In genomic region chr5:143630214-143630613, GRCm38 (mm10) we compare ENCODE assay signal across 13 mouse cellular contexts. TPM values are rescaled to one million over a fixed set of nuclear protein-coding genes. Genes with fewer than 3 reads are reported as not detected.
DNase-seq lines count a peak whose midpoint lies in the region; ATAC-seq and TF ChIP-seq lines count a peak whose summit lies in the region.
"Had no signal": no experiment of that assay in that cellular context is flagged by ENCODE, and none has a peak within 500 bp of the region (broad histone marks: within the 10 kb centered on the region; RNA-seq: fewer than 3 reads in every experiment).

No protein-coding gene starts in this region.

- ATAC-seq in liver, embryonic 16.5 days (ENCODE audit: low read depth) = no peak

- no peak for DNase-seq in liver, adult 2 months (ENCODE audit: extremely low read depth, low read depth, low spot score)
- DNase-seq in liver (no peak), R1 (ENCODE audit: low read depth, low spot score) (peak; percentile 51)
- DNase-seq in urinary bladder, adult 18-20 months (ENCODE audit: low spot score in 2 of 2) = no peak
- no peak for DNase-seq in urinary bladder, postnatal 25 days (ENCODE audit: low spot score)
- DNase-seq: adrenal gland, adult 2 months; lung, adult 18-20 months; retina, postnatal 1 day had no signal

- no peaks in the 10 kb centered on the region for H3K36me3 ChIP-seq in liver, adult 2 months (ENCODE audit: control insufficient read depth, insufficient read depth, low read length)
- H3K36me3 ChIP-seq in E14TG2a.4 (ENCODE audit: insufficient read depth, low read length) = no peaks in the 10 kb centered on the region
- no peaks in the 10 kb centered on the region; the same call in 1 of the 2 replicates for H3K36me3 ChIP-seq in liver, embryonic 16.5 days (ENCODE audit: control insufficient read depth, insufficient read depth)
- H3K36me3 ChIP-seq: hindbrain, embryonic 15.5 days; midbrain, embryonic 12.5 days; neural tube, embryonic 13.5 days had no signal

- peaks cover 9% of the 10 kb centered on the region for H3K4me1 ChIP-seq in liver, adult 2 months (ENCODE audit: control insufficient read depth, insufficient read depth, low read length)
- peaks cover 22% of the 10 kb centered on the region for H3K4me1 ChIP-seq in E14TG2a.4 (replicated peaks; ENCODE audit: low read depth, low read length)
- peaks cover 72% of the 10 kb centered on the region for H3K4me1 ChIP-seq in liver, embryonic 16.5 days (ENCODE audit: control insufficient read depth, low read depth, low read length)

- no peak overlapping the region for H3K4me2 ChIP-seq in liver, embryonic 16.5 days (ENCODE audit: low read depth, low read length)
- H3K4me2 ChIP-seq: hindbrain, embryonic 15.5 days; midbrain, embryonic 12.5 days; neural tube, embryonic 13.5 days had no signal

- 100% methylated on average over 3 of the region's 3 CpGs for WGBS in liver, adult 2 months
- 87% methylated on average over 3 of the region's 3 CpGs for whole genome bisulfite sequencing in liver, embryonic 16.5 days (ENCODE audit: insufficient replicate concordance)

- peaks cover 6% of the 10 kb centered on the region; the same call in 1 of the 2 replicates for H3K79me2 ChIP-seq in liver, adult 2 months (ENCODE audit: control insufficient read depth, insufficient read depth, low read length)

- TF ChIP-seq POLR2A in liver, adult 2 months (IDR thresholded peaks at IDR 0.05; ENCODE audit: extremely low read depth, insufficient read depth, low read length) = no peak

- peaks cover 3% of the 10 kb centered on the region; the same call in 1 of the 2 replicates for H3K9me3 ChIP-seq in E14TG2a.4 (ENCODE audit: low read length)
- 0 out of 2 replicates have a peak, but pooled peaks cover 4% of the 10 kb centered on the region for H3K9me3 ChIP-seq in liver, embryonic 16.5 days (replicated peaks; ENCODE audit: control insufficient read depth, low read length)
- H3K9me3 ChIP-seq: hindbrain, embryonic 15.5 days; midbrain, embryonic 12.5 days; neural tube, embryonic 13.5 days had no signal

- H3K27me3 ChIP-seq in liver, adult 2 months (ENCODE audit: control insufficient read depth, insufficient read depth, low read length) = no peaks in the 10 kb centered on the region
- no peaks in the 10 kb centered on the region for H3K27me3 ChIP-seq in E14TG2a.4 (ENCODE audit: insufficient read depth, low read length)
- H3K27me3 ChIP-seq in liver, embryonic 16.5 days (ENCODE audit: control insufficient read depth, insufficient read depth, low read depth, low read length) = no peaks in the 10 kb centered on the region
- H3K27me3 ChIP-seq: hindbrain, embryonic 15.5 days; midbrain, embryonic 12.5 days; neural tube, embryonic 13.5 days had no signal

- no peak overlapping the region for H3K27ac ChIP-seq in liver, adult 2 months (replicated peaks; ENCODE audit: insufficient read depth, low read depth, low read length)
- H3K27ac ChIP-seq in liver, embryonic 16.5 days (ENCODE audit: low read length) = peak overlapping the region; percentile 88; the same call in 1 of the 2 replicates
- H3K27ac ChIP-seq: hindbrain, embryonic 15.5 days; midbrain, embryonic 12.5 days; neural tube, embryonic 13.5 days had no signal

- peak; percentile 10; the same call in 1 of the 2 replicates for TF ChIP-seq CTCF in liver, adult 2 months (IDR thresholded peaks at IDR 0.05; ENCODE audit: low read depth, low read length)
- TF ChIP-seq CTCF in E14TG2a.4 (conservative IDR thresholded peaks at IDR 0.05; ENCODE audit: low read length) = peak; percentile 85

- no peak overlapping the region for H3K9ac ChIP-seq in liver, adult 2 months (ENCODE audit: low read depth, low read length)
- no peak overlapping the region for H3K9ac ChIP-seq in liver, embryonic 16.5 days (ENCODE audit: low read depth, low read length)
- H3K9ac ChIP-seq: hindbrain, embryonic 15.5 days; midbrain, embryonic 12.5 days; neural tube, embryonic 13.5 days had no signal

- H3K4me3 ChIP-seq in liver, adult 2 months (ENCODE audit: insufficient read depth, low read depth, low read length) = no peak overlapping the region
- H3K4me3 ChIP-seq in E14TG2a.4 (replicated peaks; ENCODE audit: low read length) = no peak overlapping the region
- H3K4me3 ChIP-seq in liver, embryonic 16.5 days (ENCODE audit: low read depth, low read length) = no peak overlapping the region
- H3K4me3 ChIP-seq: hindbrain, embryonic 15.5 days; midbrain, embryonic 12.5 days; neural tube, embryonic 13.5 days had no signal

RNA-seq across cellular contexts. Expression of gene Cyth3, which starts 8.0 kb away (rescaled TPM):
- 4.4 and 5.5 TPM in 2 replicates for total RNA-seq in liver, adult 2 months (2014; rRNA removed)
- 2.1 and 2.9 TPM in 2 replicates for polyA plus RNA-seq in liver, adult 2 months (2012; rRNA removed)
- 34.7 and 35.9 TPM in 2 replicates for polyA plus RNA-seq in liver, embryonic 16.5 days (2015; fragmentation: Nextera tagmentation; extraction: Ambion mirVana)
